Mouse (Mus musculus): ENCODE data around the gene Pbsn. TPM values are rescaled to one million over a fixed set of nuclear protein-coding genes. Genes with fewer than 3 reads are reported as not detected.

Gene Pbsn
- not detected in 2 replicates for polyA plus RNA-seq (2012; rRNA removed)

DNA sequence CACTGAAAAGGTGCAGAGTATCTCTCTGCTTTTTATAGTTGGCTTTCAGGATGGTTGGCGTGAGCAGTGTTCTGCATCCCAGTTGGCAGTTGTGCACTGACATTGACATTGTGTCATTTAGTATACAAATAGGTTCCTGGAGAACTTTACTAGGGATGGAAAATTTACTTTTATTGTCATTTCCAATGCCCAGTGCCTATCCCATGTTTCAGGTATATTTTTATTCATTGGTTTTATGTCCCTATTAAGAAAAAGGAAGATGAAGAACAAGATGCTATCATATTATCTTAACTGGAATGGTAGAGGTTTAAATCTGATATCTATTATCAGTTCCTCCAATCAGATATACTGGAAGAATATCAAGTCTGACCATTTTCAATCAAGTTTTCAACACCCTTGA is at the start of gene Pbsn:
TSS of gene Pbsn (minus strand) at position 101 of the 400 bp plus-strand sequence.

DNA sequence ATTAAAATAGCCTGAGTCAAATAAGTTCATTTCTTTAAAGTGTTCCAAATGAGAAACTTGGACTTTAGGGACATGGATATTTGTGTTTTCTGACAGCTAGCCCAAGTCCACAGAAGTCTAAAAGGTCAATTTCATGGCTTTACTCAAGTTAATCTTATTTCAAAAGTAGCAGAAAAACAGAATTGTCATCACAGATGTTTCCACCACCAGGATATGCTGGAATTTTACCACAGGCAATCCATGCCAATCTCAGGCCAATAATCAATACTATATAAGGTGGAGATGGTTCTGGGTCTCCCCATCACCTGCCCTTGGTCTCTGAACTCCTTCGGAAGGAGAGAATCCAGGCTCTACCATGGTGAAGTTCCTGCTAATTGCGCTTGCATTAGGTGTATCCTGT is 11.0 kb upstream of the Pbsn start, which contains the start of gene Gm14744:
TSS of gene Gm14744 (plus strand) at position 301 of the 400 bp plus-strand sequence.

DNA sequence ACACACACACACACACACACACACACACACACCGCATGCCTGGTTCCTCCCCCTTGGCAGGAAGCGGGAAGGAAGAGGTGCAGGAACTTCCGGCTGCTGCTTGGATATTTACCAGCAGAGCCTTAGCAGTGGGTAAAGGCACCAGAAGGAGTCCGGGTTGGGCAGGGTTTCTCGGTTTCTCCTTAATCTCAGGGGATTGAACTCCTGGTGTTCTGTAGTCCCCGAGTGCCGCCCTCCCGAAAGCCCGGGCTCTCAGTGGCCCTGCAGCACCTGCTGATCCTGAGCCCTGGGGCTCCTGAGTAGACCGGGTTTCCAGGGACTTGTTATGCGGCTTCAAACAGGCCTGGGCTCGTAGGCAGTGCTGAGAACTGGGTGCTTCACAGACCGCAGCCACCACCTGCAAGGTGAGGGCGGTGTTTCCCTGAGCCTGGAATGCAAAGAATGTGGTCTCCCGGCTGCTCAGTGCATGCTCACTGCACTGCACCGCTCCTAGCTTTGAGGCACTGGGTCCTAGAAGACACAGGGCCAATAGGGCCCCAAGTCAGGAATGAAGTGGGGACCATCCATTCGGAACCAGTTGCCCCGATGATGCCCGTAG is 57.1 kb downstream of the Pbsn start, which contains the start of gene Prkx:
TSS of gene Prkx (minus strand) at position 41 of the 598 bp plus-strand sequence.

Other genes with a start within 250 kb of the Pbsn start
- 14.7 TPM in 2 replicates for gene Prkx, start 57.3 kb downstream of the Pbsn start, polyA plus RNA-seq (2012; rRNA removed)
- gene Gm14744, start 11.1 kb upstream of the Pbsn start, polyA plus RNA-seq (2012; rRNA removed) = not detected in 2 replicates
- gene 5430402E10Rik, start 71.4 kb upstream of the Pbsn start, polyA plus RNA-seq (2012; rRNA removed) = not detected in 2 replicates
- not detected in 2 replicates for gene Obp1a, start 237.8 kb upstream of the Pbsn start, polyA plus RNA-seq (2012; rRNA removed)